Mouse (Mus musculus): ENCODE measurements around the gene Eya2. TPM values are rescaled to one million over a fixed set of nuclear protein-coding genes. Genes with fewer than 3 reads are reported as not detected.

The Eya2 gene
- polyA plus RNA-seq, 1 experiment from 2014 or later: 7.8 TPM

DNA sequence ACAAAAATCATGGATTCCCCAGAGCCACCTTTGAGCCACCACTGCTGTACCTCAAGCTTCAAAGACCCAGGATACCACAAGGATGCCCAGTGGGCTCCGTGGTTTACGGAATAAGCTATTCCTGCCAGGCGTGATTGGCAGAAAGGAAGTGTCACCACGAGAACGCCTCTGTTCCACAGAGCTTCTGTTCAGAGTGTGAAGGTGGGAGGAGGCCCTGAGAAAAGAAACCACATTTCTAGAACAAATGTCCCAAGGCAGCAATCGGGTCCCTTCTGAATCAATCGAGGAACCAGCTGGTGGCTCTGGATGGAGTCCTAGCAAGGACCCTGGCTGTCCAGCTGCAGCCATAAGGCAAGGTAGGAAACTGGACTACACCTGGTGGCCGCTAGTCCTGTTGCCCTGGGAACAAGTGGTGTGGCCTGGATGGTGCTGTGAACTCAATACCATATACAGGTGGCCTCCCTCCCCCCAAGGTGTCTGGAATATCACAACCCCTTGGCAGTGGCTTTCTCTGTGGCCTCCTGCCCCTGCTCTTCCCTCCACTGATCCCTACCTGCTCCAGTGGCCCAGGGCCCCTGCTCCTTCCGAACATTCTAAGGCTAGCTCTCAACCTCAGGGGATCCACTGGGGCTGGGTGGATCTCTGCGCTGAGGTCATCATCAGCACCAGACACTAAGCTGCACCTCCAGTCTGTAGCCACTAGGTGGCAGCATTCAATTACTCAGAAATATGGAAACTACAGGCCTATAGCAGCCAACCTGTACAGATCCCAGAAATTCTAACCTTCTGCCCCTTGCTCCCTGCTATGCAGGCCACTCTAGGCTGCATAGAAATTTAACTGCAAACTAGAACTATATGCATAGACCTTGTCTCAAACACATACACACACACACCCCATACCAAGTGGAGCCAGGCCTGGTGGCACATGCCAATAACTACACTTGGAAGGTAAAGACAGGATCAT is 224.4 kb downstream of the Eya2 start:
- H3K27me3 ChIP-seq (ENCODE audit: control insufficient read depth, insufficient read depth, low read length): no peaks in the 10 kb centered on the region
- H3K9ac ChIP-seq (ENCODE audit: low read length): no peak overlapping the region
- H3K4me3 ChIP-seq (replicated peaks; ENCODE audit: low read length): no peak overlapping the region
- no peaks in the 10 kb centered on the region for H3K36me3 ChIP-seq (ENCODE audit: control insufficient read depth, insufficient read depth, low read length)
- 78% methylated on average over 10 of the region's 10 CpGs for WGBS
- no peaks in the 10 kb centered on the region for H3K4me1 ChIP-seq (ENCODE audit: control insufficient read depth, insufficient read depth, low read length)
- no peaks in the 10 kb centered on the region for H3K9me3 ChIP-seq (replicated peaks; ENCODE audit: control insufficient read depth, low read length)
- peak overlapping the region; percentile 85 for H3K27ac ChIP-seq (ENCODE audit: low read length)
- H3K4me2 ChIP-seq (ENCODE audit: low read depth, low read length): no peak overlapping the region
- ATAC-seq (ENCODE audit: insufficient read depth, low FRiP score): peak; percentile 68

GRCm38 (mm10) chr2:165820073-165820472 is 225.2 kb downstream of the Eya2 start:
- peak; percentile 46; the same call in 1 of the 2 replicates for ATAC-seq (ENCODE audit: insufficient read depth, low FRiP score)
- Histone ChIP-seq H3K9ac (ENCODE audit: low read length) (no peak overlapping the region), H3K27me3 (ENCODE audit: control insufficient read depth, insufficient read depth, low read length) (no peaks in the 10 kb centered on the region), H3K9me3 (replicated peaks; ENCODE audit: control insufficient read depth, low read length) (no peaks in the 10 kb centered on the region), H3K36me3 (ENCODE audit: control insufficient read depth, insufficient read depth, low read length) (no peaks in the 10 kb centered on the region; the same call in 1 of the 2 replicates), H3K4me1 (ENCODE audit: control insufficient read depth, insufficient read depth, low read length) (no peaks in the 10 kb centered on the region), H3K27ac (ENCODE audit: low read length) (peak overlapping the region; percentile 85), H3K4me3 (replicated peaks; ENCODE audit: low read length) (no peak overlapping the region), H3K4me2 (ENCODE audit: low read depth, low read length) (no peak overlapping the region)
- WGBS: 81% methylated on average over 3 of the region's 3 CpGs

DNA sequence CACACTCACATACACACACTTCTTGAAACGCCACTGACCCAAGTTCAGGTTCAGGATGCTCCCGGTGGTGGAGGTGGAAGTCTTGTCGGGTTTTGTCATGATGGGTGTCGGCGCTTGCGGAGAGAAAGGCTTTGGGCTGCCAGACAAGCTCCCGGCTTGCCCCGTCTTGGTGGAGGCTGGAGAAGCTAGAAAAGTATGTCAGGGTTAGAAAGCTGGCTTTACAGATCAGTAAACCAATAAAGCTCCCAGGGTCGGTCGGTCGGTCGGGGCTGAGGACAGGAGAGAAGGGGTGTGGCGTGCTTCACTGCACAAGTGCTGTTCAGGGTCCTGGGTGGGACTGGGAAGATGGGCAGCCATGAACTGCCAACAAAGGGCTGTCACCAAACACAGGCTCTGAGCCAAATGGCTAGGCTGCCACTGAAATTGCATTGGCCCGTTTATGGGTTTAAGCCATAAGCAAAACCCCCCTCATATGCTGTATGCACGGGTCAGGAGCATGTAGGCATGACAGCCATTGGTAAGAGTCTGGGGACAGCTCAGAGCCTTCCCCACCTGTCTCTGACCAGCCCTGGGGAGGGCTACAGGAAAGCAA is 225.8 kb downstream of the Eya2 start:
- Histone ChIP-seq H3K9ac (ENCODE audit: low read length) (no peak overlapping the region), H3K4me3 (replicated peaks; ENCODE audit: low read length) (no peak overlapping the region), H3K36me3 (ENCODE audit: control insufficient read depth, insufficient read depth, low read length) (no peaks in the 10 kb centered on the region; the same call in 1 of the 2 replicates), H3K9me3 (replicated peaks; ENCODE audit: control insufficient read depth, low read length) (no peaks in the 10 kb centered on the region), H3K27ac (ENCODE audit: low read length) (peak overlapping the region; percentile 71), H3K27me3 (ENCODE audit: control insufficient read depth, insufficient read depth, low read length) (no peaks in the 10 kb centered on the region), H3K4me1 (ENCODE audit: control insufficient read depth, insufficient read depth, low read length) (no peaks in the 10 kb centered on the region), H3K4me2 (ENCODE audit: low read depth, low read length) (no peak overlapping the region)
- 62% methylated on average over 15 of the region's 15 CpGs for WGBS
- no peak for ATAC-seq (ENCODE audit: insufficient read depth, low FRiP score)

Other genes starting within 250 kb of the Eya2 start
- gene Zfp663, start 226.3 kb upstream of the Eya2 start, polyA plus RNA-seq (2015; fragmentation: Nextera tagmentation; extraction: Ambion mirVana): 0.64 and 0.87 TPM in 2 replicates
- 4.8 and 5.1 TPM in 2 replicates for gene Zfp334, start 206.8 kb upstream of the Eya2 start, polyA plus RNA-seq (2015; fragmentation: Nextera tagmentation; extraction: Ambion mirVana)
- 0.56 and 0.67 TPM in 2 replicates for gene Ocstamp, start 194.6 kb upstream of the Eya2 start, polyA plus RNA-seq (2015; fragmentation: Nextera tagmentation; extraction: Ambion mirVana)
- 0.87 and 1.00 TPM in 2 replicates for gene Slc13a3, start 121.8 kb upstream of the Eya2 start, polyA plus RNA-seq (2015; fragmentation: Nextera tagmentation; extraction: Ambion mirVana)
- 24.6 and 26.7 TPM in 2 replicates for gene Trp53rka, start 101.7 kb upstream of the Eya2 start, polyA plus RNA-seq (2015; fragmentation: Nextera tagmentation; extraction: Ambion mirVana)
- gene Slc2a10, start 91.2 kb upstream of the Eya2 start, polyA plus RNA-seq (2015; fragmentation: Nextera tagmentation; extraction: Ambion mirVana): 10.6 and 11.9 TPM in 2 replicates

All from stomach, embryonic 16.5 days (tissue).